Mouse (Mus musculus): ENCODE data around the gene Slc24a1.
"Not testable (repeated sequence)": the region's sequence is repeated elsewhere in the genome, so short reads cannot be mapped to it uniquely, and the experiment has no call there.

Slc24a1 gene

GRCm38 (mm10) chr9:64951161-64951657 lies at the start of gene Slc24a1:
Gene Slc24a1 (minus strand): TSS chr9:64951607.
- DNase-seq = no peak

GRCm38 (mm10) chr9:64995464-64995863 lies 44.1 kb upstream of the Slc24a1 start:
- not testable (repeated sequence) for DNase-seq

- DNase-seq = no peak
These were observed 38.9 kb upstream of the Slc24a1 start for GRCm38 (mm10) chr9:64990291-64990690.

- no peak for DNase-seq
These were observed 37.0 kb upstream of the Slc24a1 start for GRCm38 (mm10) chr9:64988443-64988842.

GRCm38 (mm10) chr9:64987651-64988050 lies 36.2 kb upstream of the Slc24a1 start:
- DNase-seq = no peak

- no peak for DNase-seq
These were observed 34.4 kb upstream of the Slc24a1 start for GRCm38 (mm10) chr9:64985807-64986206.

- no peak for DNase-seq
These were observed 33.8 kb upstream of the Slc24a1 start for GRCm38 (mm10) chr9:64985037-64985794.

- no peak for DNase-seq
These were observed 30.5 kb upstream of the Slc24a1 start for GRCm38 (mm10) chr9:64981904-64982303.

- DNase-seq = no peak
These were observed 29.1 kb upstream of the Slc24a1 start for GRCm38 (mm10) chr9:64980548-64980947.

GRCm38 (mm10) chr9:64960978-64961320 lies 9.5 kb upstream of the Slc24a1 start:
- DNase-seq = no peak

GRCm38 (mm10) chr9:64960117-64960977 lies 8.9 kb upstream of the Slc24a1 start, which contains the start of gene Ints14:
Gene Ints14 (plus strand): TSS chr9:64960905.
- peak; percentile 97 for DNase-seq

- DNase-seq = no peak
These were observed 5.9 kb upstream of the Slc24a1 start for GRCm38 (mm10) chr9:64957276-64957675.

GRCm38 (mm10) chr9:64956337-64956736 lies 4.9 kb upstream of the Slc24a1 start:
- DNase-seq = no peak

GRCm38 (mm10) chr9:64953190-64953589 lies 1.8 kb upstream of the Slc24a1 start:
- DNase-seq = no peak

GRCm38 (mm10) chr9:64952055-64952454 lies 648 bp upstream of the Slc24a1 start:
- no peak for DNase-seq

GRCm38 (mm10) chr9:64947483-64948095 lies 3.8 kb downstream of the Slc24a1 start:
- no peak for DNase-seq

GRCm38 (mm10) chr9:64943997-64944396 lies 7.4 kb downstream of the Slc24a1 start:
- DNase-seq = no peak

- DNase-seq = no peak
These were observed 9.8 kb downstream of the Slc24a1 start for GRCm38 (mm10) chr9:64941650-64942049.

- no peak for DNase-seq
These were observed 10.6 kb downstream of the Slc24a1 start for GRCm38 (mm10) chr9:64940731-64941346.

GRCm38 (mm10) chr9:64939790-64940189 lies 11.6 kb downstream of the Slc24a1 start:
- no peak for DNase-seq

GRCm38 (mm10) chr9:64939281-64939680 lies 12.1 kb downstream of the Slc24a1 start:
- no peak for DNase-seq

GRCm38 (mm10) chr9:64938535-64938934 lies 12.9 kb downstream of the Slc24a1 start:
- no peak for DNase-seq

- DNase-seq = no peak
These were observed 13.9 kb downstream of the Slc24a1 start for GRCm38 (mm10) chr9:64937491-64937890.
